Mouse (Mus musculus) midbrain, embryonic 13.5 days (tissue): ENCODE measurements around the gene Hist1h2aa. TPM values are rescaled to one million over a fixed set of nuclear protein-coding genes. Genes with fewer than 3 reads are reported as not detected.

Experiments
- ATAC-seq: fragments of 200-750 bp; cut with Nextera tagmentation; 2 replicates; pipeline ENCODE4 v1.8.0; 2017; ENCODE audit warnings: mild to moderate bottlenecking, moderate TSS enrichment, moderate library complexity
- H3K27ac ChIP-seq: fragments of 300-500 bp; sonication (generic); 2 replicates; pipeline ENCODE4 v1.5.1; 2015; ENCODE audit warnings: inconsistent platforms, mild to moderate bottlenecking, moderate library complexity
- H3K27me3 ChIP-seq: fragments of 300-500 bp; sonication (generic); 2 replicates; pipeline ENCODE4 v1.6.1; 2015; ENCODE audit warnings: mild to moderate bottlenecking, inconsistent platforms
- H3K36me3 ChIP-seq: fragments of 300-500 bp; sonication (generic); 2 replicates; pipeline ENCODE4 v1.6.1; 2015; ENCODE audit warnings: mild to moderate bottlenecking, inconsistent platforms
- H3K4me1 ChIP-seq: fragments of 300-500 bp; sonication (generic); replicated peaks from 2 replicates; pipeline ENCODE4 v1.6.1; 2015; ENCODE audit warnings: inconsistent platforms
- H3K4me2 ChIP-seq: fragments of 300-500 bp; sonication (generic); replicated peaks from 2 replicates; pipeline ENCODE4 v1.6.1; 2015; ENCODE audit warnings: moderate library complexity, mild to moderate bottlenecking, inconsistent platforms
- H3K4me3 ChIP-seq: fragments of 300-500 bp; sonication (generic); replicated peaks from 2 replicates; pipeline ENCODE4 v1.5.1; 2015; ENCODE audit warnings: mild to moderate bottlenecking, inconsistent platforms
- H3K9ac ChIP-seq: fragments of 300-500 bp; sonication (generic); replicated peaks from 2 replicates; pipeline ENCODE4 v1.6.1; 2015; ENCODE audit warnings: mild to moderate bottlenecking, inconsistent platforms
- H3K9me3 ChIP-seq: fragments of 300-500 bp; sonication (generic); 2 replicates; pipeline ENCODE4 v1.6.1; 2016; ENCODE audit warnings: mild to moderate bottlenecking, inconsistent platforms
- WGBS: fragments of 180-500 bp; shearing (Covaris S2); methylation state at CpG from one replicate; pipeline ENCODE4 v1.1.7; 2015; 5-methylcytosine and 5-hydroxymethylcytosine counted together
- polyA plus RNA-seq: library from polyadenylated mRNA; unstranded; fragments of >200 nt; fragmentation: Nextera tagmentation; extraction: Ambion mirVana; gene quantifications from 2 replicates; pipeline ENCODE4 v1.2.1, GENCODE M21; 2015

Hist1h2aa gene
- polyA plus RNA-seq, 1 experiment from 2014 or later, result not detected

DNA sequence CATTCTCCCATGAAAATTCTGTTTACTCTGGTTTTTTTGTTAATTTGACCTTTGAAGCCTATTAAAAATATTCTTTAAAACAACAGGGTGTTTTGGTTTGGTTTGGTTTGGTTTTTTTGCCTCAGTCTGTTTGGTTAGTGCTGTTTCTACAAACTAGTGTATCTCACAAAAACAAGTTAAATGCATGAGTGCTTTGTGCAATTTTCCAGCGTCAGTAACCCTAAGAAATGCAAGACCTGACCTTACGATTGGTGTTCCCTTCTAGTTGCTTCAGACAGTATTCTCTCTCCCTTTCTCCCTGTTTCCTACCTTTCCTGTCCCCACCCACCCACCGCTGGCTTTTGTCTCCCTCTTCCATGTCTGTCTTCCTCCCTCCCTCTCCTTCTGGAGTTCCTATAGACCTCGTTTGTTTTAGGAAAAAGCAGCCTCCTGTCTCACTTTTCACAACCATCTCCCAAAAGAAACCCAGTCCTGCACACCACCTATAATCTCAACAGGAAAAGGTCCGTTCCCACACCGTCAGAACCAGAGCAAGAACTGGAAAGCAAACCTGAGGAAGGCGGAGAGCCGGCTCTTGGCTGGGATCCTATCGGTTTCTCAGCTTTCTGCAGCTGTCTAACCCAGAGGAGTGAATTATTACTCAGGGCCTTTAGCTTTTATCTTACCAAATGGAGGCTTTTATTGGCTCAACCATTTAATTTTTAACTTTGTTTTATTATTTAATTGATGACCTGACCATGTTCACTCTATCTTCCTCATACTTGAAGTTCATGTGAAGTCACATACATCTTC, 19.7 kb upstream of the Hist1h2aa start, which contains the start of gene Slc17a4:
TSS of gene Slc17a4 (minus strand) at position 634 of the 792 bp plus-strand sequence.
- Histone ChIP-seq H3K9ac (no peak within 1 kb of the TSS), H3K36me3 (no peaks in the 10 kb centered on the region), H3K4me2 (no peak within 1 kb of the TSS), H3K4me3 (no peak within 1 kb of the TSS), H3K27me3 (no peaks in the 10 kb centered on the region), H3K9me3 (no peaks in the 10 kb centered on the region), H3K4me1 (no peaks in the 10 kb centered on the region), H3K27ac (no peak within 1 kb of the TSS)
- ATAC-seq, result no peak
- 73% methylated on average over 9 of the region's 9 CpGs for WGBS

DNA sequence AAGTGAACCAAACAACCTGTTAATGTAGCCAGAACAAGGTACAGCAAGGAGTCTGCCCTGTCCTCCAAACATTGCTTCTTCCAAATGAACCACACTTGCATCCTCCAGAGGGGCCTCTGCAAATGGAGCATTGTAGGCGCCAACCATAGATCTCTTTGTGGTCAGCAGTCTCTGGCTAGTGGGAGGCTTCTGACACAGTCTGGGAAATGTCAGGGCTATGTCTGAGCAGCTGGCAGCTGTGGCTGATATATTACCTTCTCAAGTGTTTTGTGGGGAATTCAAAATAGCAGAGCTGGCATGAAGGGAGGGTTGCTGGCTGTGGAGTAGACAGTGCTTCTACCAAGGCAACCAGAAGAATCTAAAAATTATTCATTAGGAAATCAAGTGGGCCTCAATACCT, 18.1 kb upstream of the Hist1h2aa start:
- Histone ChIP-seq H3K27ac (no peak overlapping the region), H3K9me3 (no peaks in the 10 kb centered on the region), H3K4me3 (no peak overlapping the region), H3K4me1 (no peaks in the 10 kb centered on the region), H3K27me3 (no peaks in the 10 kb centered on the region), H3K36me3 (no peaks in the 10 kb centered on the region), H3K4me2 (no peak overlapping the region), H3K9ac (no peak overlapping the region)
- no peak for ATAC-seq
- 94% methylated on average over 1 of the region's 1 CpGs for WGBS

DNA sequence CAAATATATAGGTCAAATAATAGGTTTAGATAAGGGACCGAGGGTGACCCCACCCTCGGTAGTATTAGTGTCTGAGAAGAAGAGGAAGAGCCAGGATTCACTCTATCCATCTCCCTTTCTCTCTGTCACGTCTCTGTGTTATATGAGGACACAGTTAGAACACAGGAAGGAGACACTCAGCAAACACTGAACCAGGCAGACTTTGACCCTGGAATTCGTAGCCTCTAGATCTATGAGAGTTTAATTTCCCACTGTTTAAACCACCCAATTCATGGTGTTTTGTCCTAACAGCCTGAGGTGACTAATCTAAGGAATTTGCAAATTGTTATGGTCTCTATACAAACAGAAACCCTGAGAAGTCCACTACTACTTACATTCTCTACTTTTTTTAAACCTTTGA, 16.6 kb upstream of the Hist1h2aa start:
- no peaks in the 10 kb centered on the region for H3K27me3 ChIP-seq
- no peak for ATAC-seq

DNA sequence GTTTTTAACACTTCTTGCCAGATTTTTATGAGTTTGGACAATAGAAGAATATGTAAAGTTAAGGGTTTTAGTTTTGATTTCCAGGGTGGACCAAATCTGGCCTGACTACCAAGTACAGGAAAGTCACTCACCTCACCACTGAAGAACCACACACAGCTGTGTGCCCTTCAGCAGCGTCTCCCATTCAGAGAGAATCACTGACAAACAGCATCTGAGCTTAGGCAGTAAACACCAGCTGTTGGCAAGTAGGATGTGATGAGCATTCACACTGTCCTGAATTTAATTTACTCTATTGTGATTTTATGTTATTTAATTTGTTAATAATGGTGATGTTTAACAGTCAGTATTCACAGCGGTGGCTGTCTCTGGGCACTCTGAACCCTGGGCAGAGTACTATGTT, 8.5 kb upstream of the Hist1h2aa start:
- Histone ChIP-seq H3K9me3 (no peaks in the 10 kb centered on the region), H3K9ac (no peak overlapping the region), H3K27me3 (no peaks in the 10 kb centered on the region), H3K4me2 (no peak overlapping the region), H3K4me1 (no peaks in the 10 kb centered on the region), H3K4me3 (no peak overlapping the region), H3K27ac (no peak overlapping the region), H3K36me3 (no peaks in the 10 kb centered on the region)
- 68% methylated on average over 2 of the region's 2 CpGs for WGBS
- ATAC-seq, result no peak

More for the DNA sequence above, 16.6 kb upstream of the Hist1h2aa start:
- Histone ChIP-seq H3K27ac (no peak overlapping the region), H3K4me3 (no peak overlapping the region), H3K9ac (no peak overlapping the region), H3K9me3 (no peaks in the 10 kb centered on the region), H3K36me3 (no peaks in the 10 kb centered on the region), H3K4me1 (no peaks in the 10 kb centered on the region), H3K4me2 (no peak overlapping the region)
- 89% methylated on average over 4 of the region's 4 CpGs for WGBS

DNA sequence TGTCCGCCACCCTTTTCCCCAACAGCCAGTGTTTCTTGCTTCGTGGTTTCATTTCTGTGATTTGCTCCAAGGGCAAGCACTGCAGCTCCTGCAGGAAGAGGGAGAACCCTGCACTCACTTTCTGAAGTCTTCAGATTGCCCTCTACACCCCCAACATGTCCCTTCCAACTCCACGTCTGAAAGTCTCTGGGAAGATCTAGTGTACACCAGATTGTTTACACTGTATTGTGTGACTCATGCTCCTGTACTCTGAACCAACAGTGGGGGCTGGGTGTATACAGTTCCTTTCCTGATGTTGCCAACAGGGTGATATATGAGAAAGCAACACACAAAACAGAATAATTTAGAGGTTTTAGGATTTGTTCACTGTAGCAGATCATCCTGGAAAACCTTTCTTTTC, 5.6 kb upstream of the Hist1h2aa start:
- Histone ChIP-seq H3K4me2 (no peak overlapping the region), H3K9ac (no peak overlapping the region), H3K4me1 (no peaks in the 10 kb centered on the region), H3K4me3 (no peak overlapping the region), H3K9me3 (no peaks in the 10 kb centered on the region), H3K36me3 (no peaks in the 10 kb centered on the region), H3K27me3 (no peaks in the 10 kb centered on the region), H3K27ac (no peak overlapping the region)
- 59% methylated on average over 3 of the region's 3 CpGs for WGBS
- no peak for ATAC-seq

DNA sequence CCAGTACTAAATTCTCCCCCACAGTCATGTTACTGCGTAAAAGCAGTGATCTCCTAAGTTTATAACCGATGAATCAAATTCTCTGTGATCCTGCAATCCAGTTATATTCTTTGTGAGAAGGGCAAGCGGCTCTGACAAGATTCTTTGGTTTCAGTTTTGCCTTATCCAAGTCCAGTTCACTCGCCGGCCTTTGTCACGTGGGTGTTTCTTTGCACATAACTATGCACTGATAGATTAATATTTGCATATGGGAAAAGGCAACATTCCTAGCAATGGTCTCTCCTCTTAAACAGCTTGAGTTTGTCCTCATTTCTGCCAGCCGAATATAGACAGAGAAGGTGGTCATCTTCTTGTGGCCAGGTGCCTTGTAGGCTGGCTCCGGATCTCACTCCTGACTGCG, 3.8 kb upstream of the Hist1h2aa start:
- ATAC-seq, result no peak
- Histone ChIP-seq H3K36me3 (no peaks in the 10 kb centered on the region), H3K27me3 (no peaks in the 10 kb centered on the region), H3K4me2 (no peak overlapping the region), H3K9me3 (no peaks in the 10 kb centered on the region), H3K4me3 (no peak overlapping the region), H3K9ac (no peak overlapping the region), H3K4me1 (no peaks in the 10 kb centered on the region), H3K27ac (no peak overlapping the region)
- WGBS, result 96% methylated on average over 9 of the region's 9 CpGs

DNA sequence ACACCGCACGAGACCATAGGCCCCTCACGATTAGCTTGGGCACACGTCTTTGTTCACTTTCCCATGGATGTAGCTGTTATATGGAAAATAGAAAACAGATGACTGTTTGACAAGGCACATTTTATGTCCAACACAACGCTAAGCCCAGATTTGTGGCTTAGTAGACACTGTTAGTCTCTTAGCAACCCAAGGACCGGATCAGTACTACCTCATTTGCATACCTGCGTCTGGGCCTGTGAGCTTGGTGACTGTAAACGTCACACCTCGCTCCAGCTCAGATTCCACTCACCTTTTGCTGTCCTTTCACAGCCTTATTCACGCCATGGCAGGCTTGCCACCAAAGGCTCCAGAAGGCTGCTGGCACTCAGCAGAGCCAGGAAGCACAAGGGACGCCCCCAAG, 3.4 kb upstream of the Hist1h2aa start:
- Histone ChIP-seq H3K9me3 (no peaks in the 10 kb centered on the region), H3K27ac (no peak overlapping the region), H3K4me3 (no peak overlapping the region), H3K9ac (no peak overlapping the region), H3K4me1 (no peaks in the 10 kb centered on the region), H3K27me3 (no peaks in the 10 kb centered on the region), H3K36me3 (no peaks in the 10 kb centered on the region), H3K4me2 (no peak overlapping the region)
- ATAC-seq, result no peak
- WGBS, result 75% methylated on average over 11 of the region's 11 CpGs

DNA sequence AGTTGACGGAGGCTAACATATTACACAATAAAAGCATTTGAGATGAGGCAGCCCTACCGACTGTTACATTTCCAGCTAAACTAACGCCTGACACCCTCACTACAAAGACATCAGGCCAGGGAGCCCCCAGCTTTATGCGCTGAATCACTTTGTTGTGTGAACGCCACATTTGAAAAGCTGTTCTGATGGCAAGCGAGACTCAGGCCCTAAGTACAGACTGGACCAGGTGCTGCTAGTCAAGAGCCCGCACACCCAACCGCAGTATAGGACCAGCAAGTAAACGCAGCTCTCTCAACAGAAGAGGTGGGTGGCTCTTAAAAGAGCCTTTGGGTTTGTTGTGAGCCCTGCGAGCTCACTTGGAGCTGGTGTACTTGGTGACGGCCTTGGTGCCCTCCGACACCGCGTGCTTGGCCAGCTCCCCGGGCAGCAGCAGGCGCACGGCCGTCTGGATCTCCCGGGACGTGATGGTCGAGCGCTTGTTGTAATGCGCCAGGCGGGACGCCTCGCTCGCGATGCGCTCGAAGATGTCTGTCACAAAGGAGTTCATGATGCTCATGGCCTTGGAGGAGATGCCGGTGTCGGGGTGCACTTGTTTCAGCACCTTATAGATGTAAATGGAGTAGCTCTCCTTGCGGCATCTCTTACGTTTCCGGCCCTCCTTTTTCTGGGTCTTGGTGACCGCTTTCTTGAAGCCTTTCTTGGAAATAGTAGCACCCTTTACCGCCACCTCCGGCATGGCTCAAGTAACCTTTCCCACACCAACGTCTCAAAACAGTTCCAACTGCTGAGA, 646 bp upstream of the Hist1h2aa start, which contains the start of gene Hist1h2ba:
TSS of gene Hist1h2ba (minus strand) at position 736 of the 790 bp plus-strand sequence.
- Histone ChIP-seq H3K27ac (no peak within 1 kb of the TSS), H3K4me1 (no peaks in the 10 kb centered on the region), H3K9me3 (no peaks in the 10 kb centered on the region), H3K4me2 (no peak within 1 kb of the TSS), H3K9ac (no peak within 1 kb of the TSS), H3K4me3 (no peak within 1 kb of the TSS), H3K36me3 (no peaks in the 10 kb centered on the region), H3K27me3 (no peaks in the 10 kb centered on the region)
- WGBS, result 98% methylated on average over 39 of the region's 39 CpGs
- ATAC-seq, result no peak

DNA sequence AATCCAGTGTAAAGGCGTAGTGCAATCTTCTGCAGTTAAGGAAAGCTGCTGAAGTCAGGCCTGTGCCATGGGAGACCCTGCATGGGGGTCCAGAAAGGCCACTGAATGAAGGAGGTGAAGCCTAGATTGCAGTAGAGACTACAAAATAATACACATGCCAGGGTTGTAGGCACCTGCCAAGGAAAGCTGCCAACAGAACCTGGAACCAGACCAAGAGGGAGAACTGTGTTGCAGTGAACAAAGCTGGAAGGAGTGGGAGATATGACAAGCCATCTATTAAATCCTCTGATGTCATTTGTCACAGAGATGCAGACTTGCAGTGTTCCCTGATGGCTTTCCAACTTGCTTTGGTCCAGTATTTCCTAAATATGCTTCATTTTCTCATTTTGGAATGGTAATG, 4.4 kb downstream of the Hist1h2aa start:
- whole genome bisulfite sequencing, result 92% methylated on average over 1 of the region's 1 CpGs
- Histone ChIP-seq H3K4me1 (no peaks in the 10 kb centered on the region), H3K27ac (no peak overlapping the region), H3K9me3 (no peaks in the 10 kb centered on the region), H3K4me3 (no peak overlapping the region), H3K36me3 (no peaks in the 10 kb centered on the region), H3K9ac (no peak overlapping the region), H3K27me3 (no peaks in the 10 kb centered on the region), H3K4me2 (no peak overlapping the region)
- ATAC-seq, result no peak

DNA sequence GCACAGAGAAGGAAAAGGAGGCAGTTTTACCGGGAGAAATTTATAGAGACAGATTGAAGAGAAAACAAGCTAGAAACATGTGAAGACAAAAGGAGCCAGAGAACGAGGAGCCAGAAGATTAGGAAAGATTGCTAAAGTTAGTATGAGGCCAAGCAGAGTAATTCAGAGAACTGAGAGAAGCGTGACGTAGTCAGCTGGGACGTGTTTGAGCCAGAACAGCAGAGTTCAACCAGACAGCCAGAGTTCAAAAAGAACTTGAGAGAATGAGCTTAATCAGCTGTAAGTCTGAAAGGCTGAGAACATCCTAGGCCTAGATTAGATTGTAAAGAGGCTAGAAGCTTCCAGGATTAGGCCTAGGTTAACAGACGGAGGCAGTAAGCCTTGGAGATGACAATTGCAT, 6.0 kb downstream of the Hist1h2aa start:
- no peak for ATAC-seq
- Histone ChIP-seq H3K9me3 (no peaks in the 10 kb centered on the region), H3K27ac (no peak overlapping the region), H3K9ac (no peak overlapping the region), H3K4me2 (no peak overlapping the region), H3K4me1 (no peaks in the 10 kb centered on the region), H3K36me3 (no peaks in the 10 kb centered on the region), H3K27me3 (no peaks in the 10 kb centered on the region), H3K4me3 (no peak overlapping the region)
- 44% methylated on average over 6 of the region's 6 CpGs for WGBS

DNA sequence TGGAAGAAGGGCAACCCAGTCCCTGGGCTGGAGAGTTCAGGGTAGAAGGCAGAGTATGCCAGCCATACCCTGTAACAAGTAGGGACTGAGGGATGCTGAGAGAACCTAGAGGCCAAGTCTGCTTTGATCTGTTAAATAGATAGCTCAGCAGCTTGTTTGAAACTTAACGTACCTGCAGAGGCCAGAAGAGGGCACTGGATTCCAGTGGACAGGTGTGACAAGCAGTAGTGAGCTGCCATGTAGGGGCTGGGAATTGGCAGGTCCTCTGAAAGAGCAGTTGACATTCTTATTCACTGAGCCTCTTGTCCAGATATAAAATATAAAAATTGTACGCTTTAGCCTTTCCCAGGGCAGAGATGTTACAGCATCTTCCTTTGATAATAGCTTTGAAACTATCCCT, 8.6 kb downstream of the Hist1h2aa start:
- no peak for ATAC-seq
- Histone ChIP-seq H3K9ac (no peak overlapping the region), H3K36me3 (no peaks in the 10 kb centered on the region), H3K4me1 (0 out of 2 replicates have a peak, but pooled peaks cover 5% of the 10 kb centered on the region), H3K4me3 (no peak overlapping the region), H3K27ac (no peak overlapping the region), H3K27me3 (no peaks in the 10 kb centered on the region), H3K4me2 (no peak overlapping the region), H3K9me3 (no peaks in the 10 kb centered on the region)
- 55% methylated on average over 2 of the region's 2 CpGs for WGBS

DNA sequence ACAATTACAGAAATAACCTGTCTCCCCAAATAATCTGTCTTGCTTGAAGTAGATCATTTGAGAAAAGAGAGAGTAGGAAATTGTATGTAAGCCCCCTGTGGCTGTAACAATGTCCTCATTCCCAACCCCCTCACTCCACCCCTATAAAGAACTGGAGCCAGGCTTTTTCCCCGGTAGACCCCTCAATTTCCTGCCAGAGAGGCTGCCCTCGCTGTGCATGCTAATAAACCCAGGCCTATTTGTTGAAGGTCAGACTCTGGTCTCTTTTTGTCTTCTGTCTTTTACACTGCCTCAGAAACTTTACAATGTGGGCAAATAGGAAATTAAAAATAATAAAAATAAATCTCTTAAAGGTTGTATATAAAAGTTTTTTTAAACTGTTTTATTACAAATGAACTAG, 12.0 kb downstream of the Hist1h2aa start:
- no peaks in the 10 kb centered on the region for H3K36me3 ChIP-seq
- no peaks in the 10 kb centered on the region for H3K27me3 ChIP-seq
- no peak for ATAC-seq
- H3K4me3 ChIP-seq, result no peak overlapping the region
- H3K4me2 ChIP-seq, result no peak overlapping the region
- peaks cover 13% of the 10 kb centered on the region for H3K4me1 ChIP-seq
- 30% methylated on average over 2 of the region's 2 CpGs for WGBS
- no peak overlapping the region for H3K9ac ChIP-seq
- no peaks in the 10 kb centered on the region for H3K9me3 ChIP-seq
- H3K27ac ChIP-seq, result no peak overlapping the region
